Mouse (Mus musculus) midbrain, embryonic 14.5 days (tissue): ENCODE results near the gene Wdr89. TPM values are rescaled to one million over a fixed set of nuclear protein-coding genes. Genes with fewer than 3 reads are reported as not detected.

Experiments used
- ATAC-seq: fragments of 200-750 bp; cut with Nextera tagmentation; 2 replicates; pipeline ENCODE4 v1.8.0; 2017; ENCODE audit warnings: moderate number of reproducible peaks, moderate library complexity; ENCODE audit not compliant: low FRiP score, low TSS enrichment
- DNase-seq: peaks from one replicate; pipeline ENCODE4 v3.0.0-alpha.2; 2015
- H3K27ac ChIP-seq: fragments of 300-500 bp; sonication (generic); replicated peaks from 2 replicates; pipeline ENCODE4 v1.5.1; 2014; ENCODE audit warnings: mild to moderate bottlenecking, low read depth, low read length, moderate library complexity
- H3K27me3 ChIP-seq: fragments of 300-500 bp; sonication (generic); 2 replicates; pipeline ENCODE4 v1.6.1; 2014; ENCODE audit warnings: low read length, control low read depth, mixed read lengths; ENCODE audit not compliant: control insufficient read depth, insufficient read depth
- H3K36me3 ChIP-seq: fragments of 300-500 bp; sonication (generic); 2 replicates; pipeline ENCODE4 v1.6.1; 2014; ENCODE audit warnings: low read length, control low read depth; ENCODE audit not compliant: control insufficient read depth, insufficient read depth
- H3K4me1 ChIP-seq: fragments of 300-500 bp; sonication (generic); 2 replicates; pipeline ENCODE4 v1.6.1; 2014; ENCODE audit warnings: mild to moderate bottlenecking, antibody characterized with exemption, low read length, control low read depth; ENCODE audit not compliant: control insufficient read depth, insufficient read depth
- H3K4me2 ChIP-seq: fragments of 300-500 bp; sonication (generic); 2 replicates; pipeline ENCODE4 v1.6.1; 2014; ENCODE audit warnings: mild to moderate bottlenecking, low read length, moderate library complexity
- H3K4me3 ChIP-seq: fragments of 300-500 bp; sonication (generic); replicated peaks from 2 replicates; pipeline ENCODE4 v1.5.1; 2014; ENCODE audit warnings: low read depth, low read length
- H3K9ac ChIP-seq: fragments of 300-500 bp; sonication (generic); replicated peaks from 2 replicates; pipeline ENCODE4 v1.6.1; 2014; ENCODE audit warnings: mild to moderate bottlenecking, low read length, moderate library complexity
- H3K9me3 ChIP-seq: fragments of 300-500 bp; sonication (generic); 2 replicates; pipeline ENCODE4 v1.6.1; 2016; ENCODE audit warnings: low read length, control low read depth, mixed read lengths; ENCODE audit not compliant: control insufficient read depth
- WGBS: fragments of 180-500 bp; shearing (Covaris S2); extraction: QIAGEN DNeasy Blood & Tissue Kit; methylation state at CpG from one replicate; pipeline ENCODE4 v1.1.7; 2014; 5-methylcytosine and 5-hydroxymethylcytosine counted together
- polyA plus RNA-seq: library from polyadenylated mRNA; unstranded; fragments of >200 nt; fragmentation: Nextera tagmentation; extraction: Ambion mirVana; gene quantifications from 2 replicates; pipeline ENCODE4 v1.2.1, GENCODE M21; 2014

Wdr89 gene
- polyA plus RNA-seq, 1 experiment from 2014 or later = 6.2 TPM

DNA sequence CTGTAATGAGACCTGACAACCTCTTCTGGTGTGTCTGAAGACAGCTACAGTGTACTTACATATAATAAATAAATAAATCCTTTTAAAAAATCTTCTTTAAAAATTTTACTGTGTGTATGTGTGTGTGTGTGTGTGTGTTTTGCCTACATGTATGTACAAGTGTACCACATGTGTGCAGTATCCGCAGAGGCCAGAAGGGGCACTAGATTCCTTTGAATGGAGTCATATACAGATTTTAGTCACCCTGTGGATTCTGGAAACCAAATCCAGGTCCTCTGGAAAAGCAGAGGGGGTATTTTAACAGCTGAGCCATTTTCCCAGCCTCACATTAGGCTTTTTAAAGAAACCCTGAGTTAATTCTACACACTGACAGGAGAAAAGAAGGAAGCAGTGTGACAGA, 27.6 kb downstream of the Wdr89 start:
- no peaks in the 10 kb centered on the region for H3K36me3 ChIP-seq
- no peak overlapping the region for H3K4me3 ChIP-seq
- ATAC-seq (no peak), DNase-seq (no peak)
- H3K27ac ChIP-seq = no peak overlapping the region
- no peak overlapping the region for H3K4me2 ChIP-seq
- 93% methylated on average over 1 of the region's 1 CpGs for WGBS
- H3K9ac ChIP-seq = no peak overlapping the region
- no peaks in the 10 kb centered on the region for H3K4me1 ChIP-seq
- H3K27me3 ChIP-seq = no peaks in the 10 kb centered on the region
- H3K9me3 ChIP-seq = no peaks in the 10 kb centered on the region

DNA sequence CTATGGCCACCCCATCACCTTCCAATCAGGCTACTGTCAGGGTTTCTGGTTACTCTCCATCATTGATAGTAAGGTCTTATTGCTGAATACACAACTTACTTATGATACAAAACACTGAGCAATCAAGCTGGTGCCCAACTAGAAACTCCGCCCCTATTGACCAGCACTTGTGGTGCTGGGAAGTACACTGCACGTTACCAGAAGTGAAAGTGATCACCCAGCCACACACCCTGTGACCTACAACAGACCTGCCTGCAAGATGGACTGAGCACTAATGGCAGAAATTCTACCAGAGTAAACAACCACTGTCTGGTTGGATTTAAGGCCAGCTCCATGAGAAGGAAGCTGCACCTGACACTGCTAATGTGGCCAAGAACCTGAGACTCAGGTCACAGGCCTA, 31.0 kb downstream of the Wdr89 start:
- WGBS = 87% methylated on average over 2 of the region's 2 CpGs
- no peak overlapping the region for H3K4me3 ChIP-seq
- H3K36me3 ChIP-seq = no peaks in the 10 kb centered on the region
- no peak overlapping the region for H3K27ac ChIP-seq
- ATAC-seq (no peak), DNase-seq (no peak)
- H3K9me3 ChIP-seq = no peaks in the 10 kb centered on the region
- H3K4me1 ChIP-seq = no peaks in the 10 kb centered on the region
- H3K27me3 ChIP-seq = no peaks in the 10 kb centered on the region
- no peak overlapping the region for H3K4me2 ChIP-seq
- no peak overlapping the region for H3K9ac ChIP-seq

DNA sequence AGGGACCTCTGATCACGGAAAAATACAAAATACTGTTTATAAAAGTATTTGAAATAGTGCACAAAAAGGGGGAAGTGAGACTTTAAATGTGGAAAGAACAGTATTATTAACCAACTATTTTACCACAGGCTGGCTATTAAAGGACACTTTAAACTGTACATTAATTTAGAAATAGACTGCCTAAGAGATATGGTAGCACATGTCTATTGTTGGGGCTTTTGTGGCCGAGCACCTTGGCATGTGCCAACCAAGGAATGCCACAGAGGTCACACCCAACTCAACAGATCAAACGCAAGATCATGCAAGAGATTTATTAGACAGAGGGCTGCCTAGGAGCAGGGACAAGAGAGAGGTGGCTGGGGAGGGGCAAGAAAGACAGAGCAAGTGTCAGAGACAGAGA, 32.2 kb downstream of the Wdr89 start:
- 92% methylated on average over 3 of the region's 3 CpGs for whole genome bisulfite sequencing
- H3K9ac ChIP-seq = no peak overlapping the region
- no peaks in the 10 kb centered on the region for H3K27me3 ChIP-seq
- H3K36me3 ChIP-seq = peaks cover 9% of the 10 kb centered on the region; the same call in 1 of the 2 replicates
- ATAC-seq (no peak), DNase-seq (no peak)
- H3K4me2 ChIP-seq = no peak overlapping the region
- H3K4me1 ChIP-seq = no peaks in the 10 kb centered on the region
- H3K27ac ChIP-seq = no peak overlapping the region
- no peak overlapping the region for H3K4me3 ChIP-seq
- H3K9me3 ChIP-seq = no peaks in the 10 kb centered on the region

DNA sequence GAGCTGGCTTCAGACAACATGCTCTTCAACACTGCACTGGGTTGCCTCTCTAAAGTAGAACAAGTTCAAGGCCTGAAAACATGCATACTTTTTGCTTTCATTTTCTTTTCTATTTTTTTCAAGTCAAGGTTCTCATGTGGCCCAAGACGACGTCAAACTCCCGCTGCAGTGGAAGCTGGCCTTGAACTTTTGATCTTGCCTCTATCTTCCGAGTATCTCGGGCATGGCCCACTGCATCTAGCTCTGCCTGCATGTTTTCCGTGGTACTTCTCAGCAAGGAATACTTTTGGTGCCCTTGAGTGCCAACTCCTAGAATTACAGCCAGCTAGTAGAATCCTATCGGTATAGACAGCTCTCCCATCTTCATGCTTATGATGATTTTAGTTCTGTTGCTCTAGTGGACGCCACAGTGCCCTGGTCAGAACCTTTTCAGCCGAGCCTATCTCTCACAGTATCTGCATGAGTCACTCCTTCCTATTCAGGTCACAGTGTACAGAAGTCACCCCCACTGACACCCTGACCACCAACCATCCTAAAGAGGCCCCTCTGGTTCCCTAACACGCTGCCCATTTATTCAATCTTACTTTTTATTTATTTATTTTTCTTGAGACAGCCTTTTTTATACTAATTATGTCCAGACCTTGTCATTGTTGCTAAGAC, 33.4 kb downstream of the Wdr89 start:
- H3K27ac ChIP-seq = no peak overlapping the region
- H3K4me1 ChIP-seq = no peaks in the 10 kb centered on the region
- H3K27me3 ChIP-seq = no peaks in the 10 kb centered on the region
- 93% methylated on average over 10 of the region's 10 CpGs for WGBS
- H3K36me3 ChIP-seq = peaks cover 10% of the 10 kb centered on the region; the same call in 1 of the 2 replicates
- H3K4me3 ChIP-seq = no peak overlapping the region
- no peak overlapping the region for H3K9ac ChIP-seq
- no peaks in the 10 kb centered on the region for H3K9me3 ChIP-seq
- no peak overlapping the region for H3K4me2 ChIP-seq
- no peak for ATAC-seq
- DNase-seq = no peak

DNA sequence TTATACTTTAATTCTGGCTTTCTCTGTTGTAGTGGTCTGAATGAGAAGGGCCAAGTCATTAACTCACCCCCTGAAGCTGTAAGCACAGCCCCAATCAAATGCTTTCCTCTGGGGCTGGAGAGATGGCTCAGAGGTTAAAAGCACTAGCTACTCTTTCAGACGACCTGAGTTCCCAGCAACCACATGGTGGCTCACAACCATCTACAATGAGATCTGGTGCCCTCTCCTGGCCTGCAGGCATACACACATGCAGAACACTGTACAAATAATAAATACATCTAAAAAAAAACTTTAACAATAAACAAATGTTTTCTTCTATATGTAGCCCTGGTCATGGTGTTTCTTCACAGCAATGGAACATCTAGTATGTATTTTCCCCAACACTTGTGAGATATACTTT, 39.7 kb downstream of the Wdr89 start:
- Histone ChIP-seq H3K27ac (no peak overlapping the region), H3K36me3 (peaks cover 10% of the 10 kb centered on the region; the same call in 1 of the 2 replicates), H3K9me3 (no peaks in the 10 kb centered on the region), H3K4me3 (no peak overlapping the region), H3K4me2 (no peak overlapping the region), H3K9ac (no peak overlapping the region), H3K4me1 (no peaks in the 10 kb centered on the region), H3K27me3 (no peaks in the 10 kb centered on the region)
- no peak for DNase-seq
- WGBS = 74% methylated on average over 1 of the region's 1 CpGs
- no peak for ATAC-seq

DNA sequence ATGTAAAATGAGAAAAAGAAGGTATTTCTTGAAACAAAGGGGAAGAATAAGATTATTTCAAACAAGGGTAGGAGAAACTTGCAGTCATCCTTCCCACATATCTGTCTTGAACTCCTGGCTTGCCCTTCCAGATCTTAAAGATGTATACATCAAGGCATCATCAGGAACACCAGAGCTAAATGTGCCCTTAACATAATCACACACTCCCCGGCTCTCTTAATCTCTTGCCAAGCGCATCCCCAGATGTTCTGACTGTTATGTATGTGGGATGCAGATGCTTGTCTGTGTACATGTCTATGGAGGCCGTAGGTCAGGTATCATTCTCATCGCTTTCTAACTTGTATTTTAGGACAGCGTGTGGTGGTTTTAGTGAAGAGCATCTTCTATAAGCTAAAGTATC, 46.0 kb downstream of the Wdr89 start:
- Histone ChIP-seq H3K9ac (no peak overlapping the region), H3K4me3 (no peak overlapping the region), H3K27ac (no peak overlapping the region), H3K36me3 (no peaks in the 10 kb centered on the region), H3K4me2 (no peak overlapping the region), H3K9me3 (no peaks in the 10 kb centered on the region), H3K4me1 (no peaks in the 10 kb centered on the region), H3K27me3 (no peaks in the 10 kb centered on the region)
- no peak for ATAC-seq
- 96% methylated on average over 5 of the region's 5 CpGs for WGBS
- no peak for DNase-seq

DNA sequence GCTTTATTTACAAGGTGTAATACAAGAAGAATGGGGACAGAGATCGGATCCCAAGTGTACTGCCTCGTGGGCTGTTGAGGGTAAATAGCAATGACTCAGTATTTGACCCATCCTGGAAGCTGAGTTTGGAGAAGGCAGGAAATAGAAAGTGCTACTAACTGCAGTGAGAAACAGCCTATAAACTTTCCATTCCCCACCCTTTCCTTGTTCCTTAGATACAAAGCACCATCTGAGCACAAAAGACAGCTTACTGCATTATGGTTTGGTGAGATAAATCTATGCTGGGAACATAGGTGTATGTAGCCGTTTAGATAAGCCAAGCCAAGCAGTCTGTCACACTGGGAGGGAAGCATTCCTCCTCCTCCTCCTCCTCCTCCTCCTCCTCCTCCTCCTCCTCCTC, 46.5 kb downstream of the Wdr89 start:
- 82% methylated on average over 3 of the region's 3 CpGs for WGBS
- Histone ChIP-seq H3K27me3 (no peaks in the 10 kb centered on the region), H3K9me3 (no peaks in the 10 kb centered on the region), H3K27ac (no peak overlapping the region), H3K4me2 (no peak overlapping the region), H3K4me3 (no peak overlapping the region), H3K4me1 (no peaks in the 10 kb centered on the region), H3K36me3 (no peaks in the 10 kb centered on the region), H3K9ac (no peak overlapping the region)
- no peak for DNase-seq
- ATAC-seq = no peak

DNA sequence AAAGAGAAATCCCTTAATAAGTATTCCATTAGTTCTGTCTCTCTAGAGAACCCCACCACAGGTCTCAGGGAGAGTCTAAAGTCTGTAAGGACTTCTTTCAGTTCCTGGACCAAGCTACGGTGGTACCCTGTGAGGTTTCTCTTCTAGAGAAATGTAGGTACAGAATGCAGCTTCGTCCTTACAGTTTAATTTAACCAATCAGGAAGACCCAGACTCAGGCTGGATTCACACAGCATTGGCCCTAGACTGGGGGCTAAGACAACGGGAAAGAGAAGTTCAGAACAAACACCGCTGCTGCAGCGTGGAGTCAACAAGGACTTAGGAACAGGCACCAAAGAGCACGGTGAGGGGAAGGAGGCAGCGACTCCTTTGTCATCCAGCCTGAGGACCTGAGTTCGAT, 52.5 kb downstream of the Wdr89 start:
- no peaks in the 10 kb centered on the region; the same call in 1 of the 2 replicates for H3K9me3 ChIP-seq
- DNase-seq = no peak
- H3K4me3 ChIP-seq = no peak overlapping the region
- H3K27me3 ChIP-seq = no peaks in the 10 kb centered on the region
- no peak overlapping the region for H3K27ac ChIP-seq
- 64% methylated on average over 8 of the region's 8 CpGs for WGBS
- H3K36me3 ChIP-seq = no peaks in the 10 kb centered on the region
- no peak overlapping the region for H3K4me2 ChIP-seq
- no peak overlapping the region for H3K9ac ChIP-seq
- H3K4me1 ChIP-seq = no peaks in the 10 kb centered on the region
- ATAC-seq = no peak

DNA sequence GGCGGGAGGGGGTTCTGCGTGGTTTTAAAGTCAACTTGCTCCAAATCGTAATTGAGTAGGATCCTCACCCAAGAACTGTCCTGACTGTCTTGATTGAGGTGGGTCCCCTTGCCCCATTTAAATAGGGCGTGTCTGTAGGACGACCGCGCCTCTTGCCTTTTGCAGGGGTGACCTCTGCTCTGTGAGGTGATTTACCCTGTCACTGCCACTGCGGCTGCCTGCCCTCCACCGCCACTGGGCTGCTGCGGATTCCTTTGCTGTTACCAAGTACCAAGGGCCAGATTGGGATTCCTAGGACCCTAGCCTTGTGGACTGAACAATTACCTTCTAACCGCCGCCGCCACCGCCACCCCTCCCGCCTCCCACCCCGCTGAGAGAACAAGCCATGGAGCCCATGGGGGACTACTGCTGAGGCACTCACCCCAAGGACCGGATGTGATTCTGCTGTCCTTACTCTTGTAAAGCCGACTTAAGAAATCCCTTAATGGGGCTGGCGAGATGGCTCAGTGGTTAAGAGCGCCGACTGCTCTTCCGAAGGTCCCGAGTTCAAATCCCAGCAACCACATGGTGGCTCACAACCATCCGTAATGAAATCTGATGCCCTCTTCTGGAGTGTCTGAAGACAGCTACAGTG, 53.1 kb downstream of the Wdr89 start:
- no peaks in the 10 kb centered on the region; the same call in 1 of the 2 replicates for H3K9me3 ChIP-seq
- no peak overlapping the region for H3K4me3 ChIP-seq

More for the DNA sequence above, 53.1 kb downstream of the Wdr89 start:
- Histone ChIP-seq H3K27ac (no peak overlapping the region), H3K4me2 (peak overlapping the region; percentile 28), H3K36me3 (no peaks in the 10 kb centered on the region), H3K27me3 (no peaks in the 10 kb centered on the region), H3K9ac (no peak overlapping the region), H3K4me1 (no peaks in the 10 kb centered on the region)
- WGBS = 7% methylated on average over 23 of the region's 24 CpGs
- ATAC-seq (no peak), DNase-seq (peak; percentile 2)
